Mouse (Mus musculus) heart, embryonic 11.5 days (tissue): Measurements from ENCODE around the gene Dnase1l3. TPM values are rescaled to one million over a fixed set of nuclear protein-coding genes. Genes with fewer than 3 reads are reported as not detected.

Experiments
- ATAC-seq: fragments of 200-750 bp; cut with Nextera tagmentation; replicated peaks from 2 replicates; pipeline ENCODE4 v1.8.0; 2017; ENCODE audit warnings: moderate library complexity; ENCODE audit not compliant: insufficient number of reproducible peaks, low FRiP score, low TSS enrichment
- H3K27ac ChIP-seq: fragments of 300-500 bp; sonication (generic); 2 replicates; pipeline ENCODE4 v1.5.1; 2014; ENCODE audit warnings: mild to moderate bottlenecking, low read depth, low read length
- H3K27me3 ChIP-seq: fragments of 300-500 bp; sonication (generic); 2 replicates; pipeline ENCODE4 v1.6.1; 2014; ENCODE audit warnings: mild to moderate bottlenecking, low read length, mixed read lengths; ENCODE audit not compliant: control insufficient read depth, insufficient read depth
- H3K36me3 ChIP-seq: fragments of 300-500 bp; sonication (generic); 2 replicates; pipeline ENCODE4 v1.6.1; 2014; ENCODE audit warnings: mild to moderate bottlenecking, low read length, moderate library complexity, mixed read lengths; ENCODE audit not compliant: control insufficient read depth, insufficient read depth
- H3K4me1 ChIP-seq: fragments of 300-500 bp; sonication (generic); 2 replicates; pipeline ENCODE4 v1.6.1; 2014; ENCODE audit warnings: low read length; ENCODE audit not compliant: control insufficient read depth, insufficient read depth
- H3K4me2 ChIP-seq: fragments of 300-500 bp; sonication (generic); 2 replicates; pipeline ENCODE4 v1.6.1; 2014; ENCODE audit warnings: mild to moderate bottlenecking, moderate library complexity
- H3K4me3 ChIP-seq: fragments of 300-500 bp; sonication (generic); 2 replicates; pipeline ENCODE4 v1.5.1; 2014; ENCODE audit warnings: low read depth, low read length
- H3K9ac ChIP-seq: fragments of 300-500 bp; sonication (generic); 2 replicates; pipeline ENCODE4 v1.6.1; 2014; ENCODE audit warnings: mild to moderate bottlenecking, low read depth, low read length, moderate library complexity
- H3K9me3 ChIP-seq: fragments of 300-500 bp; sonication (generic); replicated peaks from 2 replicates; pipeline ENCODE4 v1.6.1; 2016; ENCODE audit warnings: low read length; ENCODE audit not compliant: control insufficient read depth
- WGBS: fragments of 180-500 bp; shearing (Covaris S2); extraction: QIAGEN DNeasy Blood & Tissue Kit; methylation state at CpG from one replicate; pipeline ENCODE4 v1.1.7; 2014; ENCODE audit not compliant: insufficient replicate concordance; 5-methylcytosine and 5-hydroxymethylcytosine counted together
- polyA plus RNA-seq: library from polyadenylated mRNA; unstranded; fragments of >200 nt; fragmentation: Nextera tagmentation; extraction: Ambion mirVana; gene quantifications from 2 replicates; pipeline ENCODE4 v1.2.1, GENCODE M21; 2014

Dnase1l3 gene
- polyA plus RNA-seq, 1 experiment from 2014 or later = 0.06 TPM

DNA sequence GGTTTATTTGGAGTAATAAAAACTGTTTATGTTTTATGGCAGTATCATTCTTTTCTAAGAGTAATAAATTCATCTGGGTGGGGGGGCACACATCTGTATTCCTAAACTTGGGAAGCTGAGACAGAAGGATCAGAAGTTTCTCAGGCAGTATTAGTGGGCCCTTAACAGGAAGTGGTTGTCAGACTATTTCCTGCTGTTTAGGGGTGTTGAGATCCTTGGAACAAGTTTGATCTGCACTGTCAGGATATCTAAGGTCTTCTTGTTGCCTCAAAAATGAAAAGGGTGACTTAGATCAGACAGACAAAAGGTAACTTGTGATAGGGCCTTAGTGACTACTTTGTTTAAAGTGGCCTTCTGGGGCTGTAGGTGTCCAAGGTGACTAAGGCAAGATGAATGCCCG, 16.2 kb downstream of the Dnase1l3 start:
- no peak overlapping the region for H3K4me3 ChIP-seq
- no peaks in the 10 kb centered on the region for H3K27me3 ChIP-seq
- H3K9me3 ChIP-seq = no peaks in the 10 kb centered on the region
- no peaks in the 10 kb centered on the region for H3K36me3 ChIP-seq
- H3K4me1 ChIP-seq = no peaks in the 10 kb centered on the region
- H3K4me2 ChIP-seq = no peak overlapping the region
- no peak for ATAC-seq
- WGBS = 73% methylated on average over 1 of the region's 1 CpGs
- no peak overlapping the region for H3K27ac ChIP-seq
- H3K9ac ChIP-seq = no peak overlapping the region

DNA sequence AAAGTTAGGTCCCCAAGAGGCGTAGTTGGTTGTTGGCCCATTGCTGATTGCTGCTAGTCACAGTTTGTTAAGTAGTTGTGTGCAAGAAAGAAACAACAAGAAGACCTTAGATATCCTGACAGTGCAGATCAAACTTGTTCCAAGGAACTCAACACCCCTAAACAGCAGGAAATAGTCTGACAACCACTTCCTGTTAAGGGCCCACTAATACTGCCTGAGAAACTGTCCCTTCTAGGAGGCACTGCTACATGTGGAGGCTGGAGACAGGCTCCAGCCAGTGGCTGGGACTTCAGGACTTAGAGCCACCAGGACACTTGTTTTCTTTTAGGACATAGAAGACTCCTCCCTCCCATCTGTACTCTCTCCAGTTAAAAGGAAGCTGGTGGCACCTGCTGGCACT, 16.9 kb downstream of the Dnase1l3 start:
- WGBS = 87% methylated on average over 1 of the region's 1 CpGs
- Histone ChIP-seq H3K27ac (no peak overlapping the region), H3K9me3 (no peaks in the 10 kb centered on the region), H3K36me3 (no peaks in the 10 kb centered on the region), H3K9ac (no peak overlapping the region), H3K27me3 (no peaks in the 10 kb centered on the region), H3K4me1 (no peaks in the 10 kb centered on the region), H3K4me2 (no peak overlapping the region), H3K4me3 (no peak overlapping the region)
- ATAC-seq = no peak

DNA sequence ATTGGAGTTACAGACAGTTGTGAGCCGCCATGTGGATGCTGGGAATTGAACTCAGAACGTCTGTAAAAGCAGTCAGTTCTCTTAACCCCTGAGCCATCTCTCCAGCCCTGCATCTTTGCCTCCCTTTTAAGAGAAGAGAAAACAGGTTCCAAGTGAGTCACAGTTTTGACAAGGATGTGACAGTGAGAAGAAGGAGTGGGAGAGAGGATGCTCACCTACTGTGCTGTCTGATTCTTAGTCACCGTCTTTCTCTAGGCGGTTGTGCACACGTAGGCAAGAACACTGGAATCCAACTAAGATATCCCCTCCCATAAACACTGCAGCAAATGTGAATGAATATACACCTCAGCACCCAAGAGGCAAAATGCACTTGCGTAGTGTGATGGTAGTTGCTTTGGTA, 19.2 kb downstream of the Dnase1l3 start:
- H3K36me3 ChIP-seq = no peaks in the 10 kb centered on the region
- no peaks in the 10 kb centered on the region for H3K27me3 ChIP-seq
- ATAC-seq = no peak
- WGBS = 85% methylated on average over 6 of the region's 6 CpGs
- no peak overlapping the region for H3K4me2 ChIP-seq
- no peak overlapping the region for H3K4me3 ChIP-seq
- H3K9me3 ChIP-seq = no peaks in the 10 kb centered on the region
- no peaks in the 10 kb centered on the region for H3K4me1 ChIP-seq
- no peak overlapping the region for H3K9ac ChIP-seq
- no peak overlapping the region for H3K27ac ChIP-seq

DNA sequence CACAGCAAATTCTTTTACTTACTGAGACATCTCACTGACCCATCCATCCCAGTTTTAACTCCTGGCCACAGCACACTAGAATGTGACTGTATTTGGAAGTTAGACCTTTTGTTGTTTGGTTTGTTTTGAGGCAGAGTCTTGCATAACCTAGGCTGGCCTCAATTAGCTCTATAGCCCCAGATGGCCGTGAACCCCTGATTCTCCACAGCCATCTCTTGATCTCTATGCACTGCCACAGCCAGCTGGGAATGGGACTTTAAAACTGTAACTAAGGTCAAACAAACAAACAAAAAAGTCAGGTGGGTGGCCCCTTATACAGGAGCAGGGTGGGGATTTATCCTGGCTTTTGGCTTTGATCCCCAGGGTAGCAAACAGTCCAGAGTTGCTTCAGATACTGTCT, 19.7 kb downstream of the Dnase1l3 start:
- WGBS = 88% methylated on average over 1 of the region's 1 CpGs
- no peak for ATAC-seq

GRCm38 (mm10) chr14:7971889-7972493, 22.4 kb downstream of the Dnase1l3 start:
- H3K27ac ChIP-seq = no peak overlapping the region
- H3K9ac ChIP-seq = no peak overlapping the region
- H3K36me3 ChIP-seq = no peaks in the 10 kb centered on the region
- H3K4me2 ChIP-seq = no peak overlapping the region
- WGBS = 65% methylated on average over 10 of the region's 10 CpGs
- ATAC-seq = no peak
- H3K27me3 ChIP-seq = no peaks in the 10 kb centered on the region
- no peaks in the 10 kb centered on the region for H3K9me3 ChIP-seq
- H3K4me3 ChIP-seq = no peak overlapping the region
- no peaks in the 10 kb centered on the region for H3K4me1 ChIP-seq

More for the DNA sequence above, 19.7 kb downstream of the Dnase1l3 start:
- Histone ChIP-seq H3K4me1 (no peaks in the 10 kb centered on the region), H3K4me3 (no peak overlapping the region), H3K4me2 (no peak overlapping the region), H3K9me3 (no peaks in the 10 kb centered on the region), H3K27ac (no peak overlapping the region), H3K9ac (no peak overlapping the region), H3K36me3 (no peaks in the 10 kb centered on the region), H3K27me3 (no peaks in the 10 kb centered on the region)

- Histone ChIP-seq H3K4me2 (no peak overlapping the region), H3K9ac (no peak overlapping the region), H3K4me1 (peaks cover 3% of the 10 kb centered on the region), H3K9me3 (no peaks in the 10 kb centered on the region), H3K27ac (no peak overlapping the region), H3K27me3 (no peaks in the 10 kb centered on the region), H3K36me3 (no peaks in the 10 kb centered on the region), H3K4me3 (no peak overlapping the region)
- WGBS = 53% methylated on average over 11 of the region's 11 CpGs
- ATAC-seq = no peak
Observed at GRCm38 (mm10) chr14:7964219-7964889, 30.0 kb downstream of the Dnase1l3 start.

DNA sequence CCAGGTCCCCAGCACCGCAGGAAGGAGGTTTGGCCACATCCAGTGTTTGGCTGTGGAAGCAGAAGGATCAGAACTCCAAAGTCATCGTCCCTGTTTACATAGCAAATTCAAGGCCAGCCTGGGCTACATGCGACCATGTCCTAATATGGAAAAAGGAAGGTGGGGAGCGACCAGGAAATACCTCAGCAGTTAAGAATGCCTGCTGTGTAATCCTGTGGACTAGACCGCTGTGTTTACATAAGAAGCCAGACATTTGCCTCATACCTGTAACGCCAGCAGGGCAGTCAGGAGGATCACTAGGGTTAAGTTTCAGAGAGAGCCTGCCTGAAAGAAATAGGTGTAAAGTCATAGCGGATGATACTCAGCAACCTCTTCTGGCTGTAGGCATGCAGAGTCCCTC, 31.2 kb downstream of the Dnase1l3 start:
- H3K36me3 ChIP-seq = no peaks in the 10 kb centered on the region
- peaks cover 3% of the 10 kb centered on the region for H3K4me1 ChIP-seq
- no peak overlapping the region for H3K27ac ChIP-seq
- no peaks in the 10 kb centered on the region for H3K9me3 ChIP-seq
- H3K4me2 ChIP-seq = no peak overlapping the region
- H3K4me3 ChIP-seq = no peak overlapping the region
- no peak for ATAC-seq
- 53% methylated on average over 7 of the region's 7 CpGs for WGBS
- H3K9ac ChIP-seq = no peak overlapping the region
- no peaks in the 10 kb centered on the region for H3K27me3 ChIP-seq

DNA sequence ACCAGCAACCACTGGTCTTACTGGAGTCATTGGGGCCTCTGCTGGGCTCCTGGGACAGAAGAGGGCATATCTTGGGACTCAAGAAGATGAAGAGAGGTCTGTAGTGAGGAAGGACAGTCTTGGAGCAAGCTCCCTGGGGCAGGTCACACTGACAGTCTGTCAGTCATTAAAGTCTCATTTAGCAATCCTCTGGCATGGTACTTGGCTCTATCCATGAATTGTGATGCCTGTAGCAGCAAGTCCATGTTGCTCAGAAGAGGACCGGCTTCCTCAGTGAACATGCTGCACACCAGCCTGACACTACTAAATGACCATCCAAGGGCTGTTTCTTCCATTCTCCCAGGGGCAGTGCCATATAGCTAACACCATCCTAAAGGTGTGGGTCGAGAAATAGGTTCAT, 31.7 kb downstream of the Dnase1l3 start:
- peaks cover 3% of the 10 kb centered on the region for H3K4me1 ChIP-seq
- H3K4me2 ChIP-seq = no peak overlapping the region
- no peaks in the 10 kb centered on the region for H3K9me3 ChIP-seq
- WGBS = 83% methylated on average over 2 of the region's 2 CpGs
- H3K27ac ChIP-seq = no peak overlapping the region
- no peak overlapping the region for H3K9ac ChIP-seq
- H3K27me3 ChIP-seq = no peaks in the 10 kb centered on the region
- H3K36me3 ChIP-seq = no peaks in the 10 kb centered on the region
- no peak overlapping the region for H3K4me3 ChIP-seq
- ATAC-seq = no peak

- H3K9ac ChIP-seq = 0 out of 2 replicates have a peak overlapping the region, but pooled peaks have one; percentile 28
- no peak overlapping the region for H3K4me2 ChIP-seq
- H3K4me1 ChIP-seq = peaks cover 9% of the 10 kb centered on the region
- H3K9me3 ChIP-seq = no peaks in the 10 kb centered on the region
- no peaks in the 10 kb centered on the region for H3K36me3 ChIP-seq
- no peaks in the 10 kb centered on the region for H3K27me3 ChIP-seq
- ATAC-seq = no peak
- no peak overlapping the region for H3K27ac ChIP-seq
- 58% methylated on average over 5 of the region's 5 CpGs for WGBS
- no peak overlapping the region for H3K4me3 ChIP-seq
Observed at GRCm38 (mm10) chr14:7961714-7962113, 32.7 kb downstream of the Dnase1l3 start.
